Mouse (Mus musculus) bone marrow, adult 2 months (tissue): ENCODE data around the gene Efna4.

Experiments used
- CTCF ChIP-seq: fragments of 200-500 bp; IDR thresholded peaks from 2 replicates; pipeline ENCODE4 v1.5.1; 2011; ENCODE audit warnings: low read length, control low read depth; ENCODE audit not compliant: control insufficient read depth, insufficient read depth
- POLR2A ChIP-seq: fragments of 200-500 bp; IDR thresholded peaks from 2 replicates; pipeline ENCODE4 v1.6.1; 2011; ENCODE audit warnings: low read depth, mild to moderate bottlenecking, control low read depth, low read length, borderline replicate concordance; ENCODE audit not compliant: control insufficient read depth

GRCm38 (mm10) chr3:89355512-89355902 lies 17.7 kb upstream of the Efna4 start:
- TF ChIP-seq CTCF, result no peak
- no peak for TF ChIP-seq POLR2A
